Mouse (Mus musculus) liver, embryonic 14.5 days (tissue): ENCODE measurements at regions not wholly inside any gene's neighbourhood (a gene's known extent, or its start where the extent isn't known, plus 50 kb on each side); places are given as distances from the start of the nearest gene placed in this dataset.

ENCODE experiments used
- CTCF ChIP-seq: IDR thresholded peaks from 2 replicates; pipeline ENCODE4 v1.5.1; 2016; ENCODE audit warnings: antibody characterized with exemption, low read depth, control low read depth
- EP300 ChIP-seq: IDR thresholded peaks from 2 replicates; pipeline ENCODE4 v1.6.1; 2016; ENCODE audit warnings: antibody characterized with exemption, low read depth

- no peak for TF ChIP-seq CTCF
- no peak for TF ChIP-seq EP300
Observed at GRCm38 (mm10) chr6:140158986-140159385, 117.7 kb upstream of the Plcz1 start.
